Mouse (Mus musculus) heart, embryonic 10.5 days (tissue): ENCODE results near the gene Rangrf. TPM values are rescaled to one million over a fixed set of nuclear protein-coding genes. Genes with fewer than 3 reads are reported as not detected.

Experiments used
- DNase-seq: peaks from one replicate; pipeline ENCODE4 v3.0.0-alpha.2; 2017; ENCODE audit warnings: low spot score
- H3K27ac ChIP-seq: fragments of 300-500 bp; sonication (generic); 2 replicates; pipeline ENCODE4 v1.5.1; 2016; ENCODE audit warnings: mild to moderate bottlenecking
- H3K27me3 ChIP-seq: fragments of 300-500 bp; sonication (generic); 2 replicates; pipeline ENCODE4 v1.6.1; 2016; ENCODE audit warnings: mild to moderate bottlenecking; ENCODE audit not compliant: poor library complexity, insufficient read depth, severe bottlenecking
- H3K36me3 ChIP-seq: fragments of 300-500 bp; sonication (generic); 2 replicates; pipeline ENCODE4 v1.6.1; 2016; ENCODE audit warnings: mild to moderate bottlenecking, moderate library complexity
- H3K4me1 ChIP-seq: fragments of 300-500 bp; sonication (generic); 2 replicates; pipeline ENCODE4 v1.6.1; 2016; ENCODE audit warnings: mild to moderate bottlenecking
- H3K4me3 ChIP-seq: fragments of 300-500 bp; sonication (generic); 2 replicates; pipeline ENCODE4 v1.5.1; 2016; ENCODE audit warnings: mild to moderate bottlenecking, moderate library complexity
- H3K9me3 ChIP-seq: fragments of 300-500 bp; sonication (generic); 2 replicates; pipeline ENCODE4 v1.6.1; 2016; ENCODE audit warnings: mild to moderate bottlenecking, moderate library complexity
- WGBS: fragments of 180-500 bp; shearing (Covaris S2); methylation state at CpG from one replicate; pipeline ENCODE4 v1.1.7; 2016; 5-methylcytosine and 5-hydroxymethylcytosine counted together
- microRNA-seq: library from miRNA; unstranded; fragments of <30 nt; microRNA quantifications from one replicate; pipeline ENCODE4, GENCODE M21; 2017
- polyA plus RNA-seq: library from polyadenylated mRNA; unstranded; fragments of >200 nt; fragmentation: Nextera tagmentation; extraction: Ambion mirVana; gene quantifications from 2 replicates; pipeline ENCODE4 v1.2.1, GENCODE M21; 2016

The Rangrf gene
- polyA plus RNA-seq, 1 experiment from 2014 or later, result 79.6 TPM

- Histone ChIP-seq H3K36me3 (no peaks in the 10 kb centered on the region), H3K4me1 (no peaks in the 10 kb centered on the region), H3K9me3 (no peaks in the 10 kb centered on the region), H3K27me3 (peaks cover 3% of the 10 kb centered on the region; the same call in 1 of the 2 replicates), H3K4me3 (no peak within 1 kb of the TSS), H3K27ac (no peak within 1 kb of the TSS)
- DNase-seq, result no peak
- WGBS, result 69% methylated on average over 3 of the region's 3 CpGs
These were observed 48.0 kb downstream of the Rangrf start, which contains the start of gene Odf4 for GRCm38 (mm10) chr11:68926981-68927380. Gene Odf4 (minus strand): TSS chr11:68927081.

GRCm38 (mm10) chr11:68924749-68925148 lies 50.2 kb downstream of the Rangrf start:
- H3K36me3 ChIP-seq, result no peaks in the 10 kb centered on the region
- no peaks in the 10 kb centered on the region for H3K4me1 ChIP-seq
- WGBS, result 66% methylated on average over 2 of the region's 2 CpGs
- H3K9me3 ChIP-seq, result no peaks in the 10 kb centered on the region
- H3K27ac ChIP-seq, result no peak overlapping the region
- no peak for DNase-seq
- peaks cover 4% of the 10 kb centered on the region; the same call in 1 of the 2 replicates for H3K27me3 ChIP-seq
- no peak overlapping the region for H3K4me3 ChIP-seq

DNA sequence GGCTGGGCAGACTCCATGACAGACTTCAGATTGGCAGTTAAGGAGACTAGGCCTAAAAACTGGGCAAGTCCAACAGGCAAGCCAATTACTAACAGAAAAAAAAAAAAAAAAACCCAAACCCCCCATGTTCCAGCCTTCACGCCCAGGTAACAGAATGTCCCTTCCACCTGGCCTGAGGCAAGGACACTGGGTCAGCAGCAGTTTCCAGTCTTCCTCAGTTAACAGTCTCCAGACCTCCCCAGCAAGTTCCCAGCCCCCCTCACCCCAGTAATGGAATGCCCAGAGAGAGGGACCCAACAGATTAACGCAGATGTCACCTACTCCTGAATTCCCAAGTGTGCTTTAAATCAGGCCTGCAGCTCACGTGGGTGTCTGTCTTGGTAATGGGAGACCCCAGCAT lies 51.8 kb downstream of the Rangrf start:
- no peak for DNase-seq
- Histone ChIP-seq H3K27ac (no peak overlapping the region), H3K27me3 (peaks cover 4% of the 10 kb centered on the region; the same call in 1 of the 2 replicates), H3K4me1 (no peaks in the 10 kb centered on the region), H3K9me3 (no peaks in the 10 kb centered on the region), H3K4me3 (no peak overlapping the region), H3K36me3 (no peaks in the 10 kb centered on the region)
- WGBS, result 49% methylated on average over 3 of the region's 3 CpGs

Small RNAs within 50 kb of the gene (microRNA-seq; reads per million reads assigned to microRNA genes)
- 8.1 reads per million, percentile 23 among the genes with 10 or more reads in this experiment for gene Mir3062

Other genes starting within 250 kb of the Rangrf start
- gene Ndel1, start 103.3 kb downstream of the Rangrf start, polyA plus RNA-seq, result 68.7 and 69.2 TPM in 2 replicates
- gene Rnf222, start 86.6 kb downstream of the Rangrf start, polyA plus RNA-seq, result 0.09 and 0.11 TPM in 2 replicates
- gene Rpl26, start 73.6 kb downstream of the Rangrf start, polyA plus RNA-seq, result 711 and 869 TPM in 2 replicates
- not detected in 2 replicates for gene Odf4, start 48.1 kb downstream of the Rangrf start, polyA plus RNA-seq
- 10.5 and 13.4 TPM in 2 replicates for gene Arhgef15, start 17.7 kb downstream of the Rangrf start, polyA plus RNA-seq
- gene Slc25a35, start 7.1 kb downstream of the Rangrf start, polyA plus RNA-seq, result 1.2 and 1.5 TPM in 2 replicates
- 30.9 and 35.6 TPM in 2 replicates for gene Pfas, start 33.3 kb upstream of the Rangrf start, polyA plus RNA-seq
- 69.0 and 76.7 TPM in 2 replicates for gene Ctc1, start 40.7 kb upstream of the Rangrf start, polyA plus RNA-seq
- 110 and 147 TPM in 2 replicates for gene Aurkb, start 70.5 kb upstream of the Rangrf start, polyA plus RNA-seq
- gene Borcs6, start 84.5 kb upstream of the Rangrf start, polyA plus RNA-seq, result 8.2 and 9.0 TPM in 2 replicates
- gene Tmem107, start 95.6 kb upstream of the Rangrf start, polyA plus RNA-seq, result 29.1 and 30.4 TPM in 2 replicates
- gene Vamp2, start 113.3 kb upstream of the Rangrf start, polyA plus RNA-seq, result 85.8 and 93.0 TPM in 2 replicates
- 8.0 and 8.8 TPM in 2 replicates for gene Per1, start 120.0 kb upstream of the Rangrf start, polyA plus RNA-seq
- gene Hes7, start 145.2 kb upstream of the Rangrf start, polyA plus RNA-seq, result 0.60 and 0.63 TPM in 2 replicates
- gene 9130213A22Rik, start 147.4 kb upstream of the Rangrf start, polyA plus RNA-seq, result 0.16 and 0.17 TPM in 2 replicates
- 0.16 and 0.25 TPM in 2 replicates for gene Aloxe3, start 150.7 kb upstream of the Rangrf start, polyA plus RNA-seq
- not detected in 2 replicates for gene Alox12b, start 181.8 kb upstream of the Rangrf start, polyA plus RNA-seq
- 1.1 and 1.2 TPM in 2 replicates for gene Alox8, start 222.7 kb upstream of the Rangrf start, polyA plus RNA-seq